Mouse (Mus musculus) MEL (cell line): ENCODE data around the gene Tmem203. TPM values are rescaled to one million over a fixed set of nuclear protein-coding genes. Genes with fewer than 3 reads are reported as not detected.

Experiments
- DNase-seq: peaks from one replicate; pipeline ENCODE4 v3.0.0; 2011; ENCODE audit warnings: low read depth, low spot score
- H3K27ac ChIP-seq: 2 replicates; pipeline ENCODE4 v1.5.1; 2012; ENCODE audit warnings: low read depth, mild to moderate bottlenecking, control low read depth, low read length, moderate library complexity; ENCODE audit not compliant: control insufficient read depth
- H3K27me3 ChIP-seq, 2 experiments: fragments of 150-350 bp in 1 of 2; sonication (generic) in 1 of 2; 2 replicates each; pipeline ENCODE4 v1.6.1; 2012; ENCODE audit warnings: low read length in 2 of 2, mild to moderate bottlenecking in 2 of 2, improper control_type of control experiment in 1 of 2, moderate library complexity in 1 of 2; ENCODE audit not compliant: insufficient read depth in 2 of 2, control insufficient read depth in 1 of 2
- H3K36me3 ChIP-seq, 2 experiments: 2 replicates each; pipeline ENCODE4 v1.6.1; 2012 to 2014; ENCODE audit warnings: low read length in 2 of 2, improper control_type of control experiment in 1 of 2, inconsistent platforms in 1 of 2, mild to moderate bottlenecking in 1 of 2; ENCODE audit not compliant: insufficient read depth in 2 of 2, control insufficient read depth in 1 of 2
- H3K4me1 ChIP-seq, 2 experiments: fragments of 150-350 bp in 1 of 2; sonication (generic) in 1 of 2; 2 replicates each; pipeline ENCODE4 v1.6.1; 2012; ENCODE audit warnings: low read length in 2 of 2, improper control_type of control experiment in 1 of 2, mild to moderate bottlenecking in 1 of 2; ENCODE audit not compliant: insufficient read depth in 2 of 2, control insufficient read depth in 1 of 2
- H3K4me3 ChIP-seq, 2 experiments: fragments of 150-350 bp in 1 of 2; sonication (generic) in 1 of 2; 2 replicates each; pipeline ENCODE4 v1.5.1; 2012; ENCODE audit warnings: low read depth in 2 of 2, low read length in 2 of 2, mild to moderate bottlenecking in 2 of 2, moderate library complexity in 2 of 2, control low read depth in 1 of 2, improper control_type of control experiment in 1 of 2; ENCODE audit not compliant: control insufficient read depth in 1 of 2, insufficient read depth in 1 of 2
- H3K79me2 ChIP-seq: 2 replicates; pipeline ENCODE4 v1.6.1; 2012; ENCODE audit warnings: mild to moderate bottlenecking, low read length, moderate library complexity; ENCODE audit not compliant: control insufficient read depth, poor library complexity, insufficient read depth
- H3K9ac ChIP-seq: 2 replicates; pipeline ENCODE4 v1.6.1; 2012; ENCODE audit warnings: low read depth, mild to moderate bottlenecking, control low read depth, low read length, moderate library complexity; ENCODE audit not compliant: control insufficient read depth, poor library complexity, severe bottlenecking
- H3K9me3 ChIP-seq: fragments of 150-350 bp; sonication (generic); replicated peaks from 2 replicates; pipeline ENCODE4 v1.6.1; 2012; ENCODE audit warnings: mild to moderate bottlenecking, low read length, improper control_type of control experiment, moderate library complexity; ENCODE audit not compliant: insufficient read depth
- BHLHE40 ChIP-seq: IDR thresholded peaks from 2 replicates; pipeline ENCODE4 v1.6.1; 2012; ENCODE audit warnings: low read depth, mild to moderate bottlenecking, inconsistent platforms, low read length, improper control_type of control experiment, borderline replicate concordance
- CHD1 ChIP-seq: IDR thresholded peaks from 2 replicates; pipeline ENCODE4 v1.6.1; 2012; ENCODE audit warnings: low read depth, mild to moderate bottlenecking, inconsistent platforms, low read length, improper control_type of control experiment
- ELF1 ChIP-seq: IDR thresholded peaks from 2 replicates; pipeline ENCODE4 v1.6.1; 2014; ENCODE audit warnings: low read depth, mild to moderate bottlenecking, inconsistent platforms, low read length, improper control_type of control experiment, moderate library complexity
- GABPA ChIP-seq: IDR thresholded peaks from 2 replicates; pipeline ENCODE4 v1.6.1; 2012; ENCODE audit warnings: low read depth, mild to moderate bottlenecking, inconsistent platforms, low read length, improper control_type of control experiment, moderate library complexity
- JUND ChIP-seq: IDR thresholded peaks from 2 replicates; pipeline ENCODE4 v1.6.1; 2011; ENCODE audit warnings: low read depth, mild to moderate bottlenecking, improper control_type of control experiment, low read length
- KAT2A ChIP-seq: conservative IDR thresholded peaks from 2 replicates; pipeline ENCODE4 v1.6.1; 2012; ENCODE audit warnings: low read depth, low read length, improper control_type of control experiment, inconsistent platforms
- MAZ ChIP-seq: IDR thresholded peaks from 2 replicates; pipeline ENCODE4 v1.6.1; 2012; ENCODE audit warnings: low read depth, mild to moderate bottlenecking, inconsistent platforms, low read length, improper control_type of control experiment
- MXI1 ChIP-seq: IDR thresholded peaks from 2 replicates; pipeline ENCODE4 v1.6.1; 2011; ENCODE audit warnings: mild to moderate bottlenecking, low read depth, low read length, improper control_type of control experiment
- MYB ChIP-seq: IDR thresholded peaks from 2 replicates; pipeline ENCODE4 v1.6.1; 2011; ENCODE audit warnings: mild to moderate bottlenecking, low read depth, low read length, improper control_type of control experiment
- MYC ChIP-seq: IDR thresholded peaks from 2 replicates; pipeline ENCODE4 v1.6.1; 2011; ENCODE audit warnings: low read depth, mild to moderate bottlenecking, low read length, improper control_type of control experiment, moderate library complexity
- NELFE ChIP-seq: IDR thresholded peaks from 2 replicates; pipeline ENCODE4 v1.6.1; 2011; ENCODE audit warnings: low read depth, low read length, improper control_type of control experiment
- POLR2A ChIP-seq, 2 experiments: IDR thresholded peaks; 2 replicates each; pipeline ENCODE4 v1.6.1; 2011 to 2012; ENCODE audit warnings: low read length in 2 of 2, mild to moderate bottlenecking in 2 of 2, control low read depth in 1 of 2, improper control_type of control experiment in 1 of 2, low read depth in 1 of 2, moderate library complexity in 1 of 2; ENCODE audit not compliant: control insufficient read depth in 1 of 2, insufficient read depth in 1 of 2, poor library complexity in 1 of 2
- POLR2AphosphoS2 ChIP-seq: IDR thresholded peaks from 2 replicates; pipeline ENCODE4 v1.6.1; 2011; ENCODE audit warnings: low read length, improper control_type of control experiment
- POLR2AphosphoS5 ChIP-seq: IDR thresholded peaks from 2 replicates; pipeline ENCODE4 v1.6.1; 2012; ENCODE audit warnings: low read depth, borderline replicate concordance, mild to moderate bottlenecking, inconsistent platforms, low read length, moderate library complexity, mixed read lengths
- SIN3A ChIP-seq: IDR thresholded peaks from 2 replicates; pipeline ENCODE4 v1.6.1; 2012; ENCODE audit warnings: low read length, improper control_type of control experiment, inconsistent platforms
- TBP ChIP-seq: IDR thresholded peaks from 2 replicates; pipeline ENCODE4 v1.8.0; 2011; ENCODE audit warnings: low read depth, low read length, improper control_type of control experiment
- TCF12 ChIP-seq: IDR thresholded peaks from 2 replicates; pipeline ENCODE4 v1.6.1; 2014; ENCODE audit warnings: low read depth, mild to moderate bottlenecking, inconsistent platforms, low read length, improper control_type of control experiment, moderate library complexity
- USF1 ChIP-seq: IDR thresholded peaks from 2 replicates; pipeline ENCODE4 v1.6.1; 2014; ENCODE audit warnings: low read depth, mild to moderate bottlenecking, inconsistent platforms, low read length, improper control_type of control experiment, moderate library complexity
- USF2 ChIP-seq, 2 experiments: IDR thresholded peaks; 2 replicates each; pipeline ENCODE4 v1.6.1; 2011 to 2012; ENCODE audit warnings: improper control_type of control experiment in 2 of 2, low read length in 2 of 2, borderline replicate concordance in 1 of 2, inconsistent platforms in 1 of 2, low read depth in 1 of 2, mild to moderate bottlenecking in 1 of 2; ENCODE audit not compliant: insufficient read depth in 1 of 2
- ZC3H11A ChIP-seq: IDR thresholded peaks from 2 replicates; pipeline ENCODE4 v1.6.1; 2012; ENCODE audit warnings: low read depth, mild to moderate bottlenecking, inconsistent platforms, low read length, improper control_type of control experiment
- ZMIZ1 ChIP-seq: IDR thresholded peaks from 2 replicates; pipeline ENCODE4 v1.6.1; 2012; ENCODE audit warnings: low read depth, mild to moderate bottlenecking, inconsistent platforms, low read length, improper control_type of control experiment, moderate library complexity
- ZNF384 ChIP-seq: IDR thresholded peaks from 2 replicates; pipeline ENCODE4 v1.6.1; 2012; ENCODE audit warnings: low read depth, mild to moderate bottlenecking, inconsistent platforms, low read length, improper control_type of control experiment
- polyA plus RNA-seq, 2 experiments: library from polyadenylated mRNA; stranded (reverse) in 1 of 2; unstranded in 1 of 2; fragments of >175 nt in 1 of 2; fragments of >200 nt in 1 of 2; gene quantifications; 2 replicates each; pipeline versions ENCODE4 v1.2.1 to v1.2.4; 2012; ENCODE audit warnings: low replicate concordance in 2 of 2, low read depth in 1 of 2; ENCODE audit not compliant: insufficient read length in 2 of 2, insufficient read depth in 1 of 2, missing spikeins in 1 of 2
- total RNA-seq: library from RNA; depleted of rRNA; stranded (reverse); fragments of 300-350 nt; gene quantifications from 2 replicates; pipeline ENCODE4 v1.2.3, GENCODE M21; 2012

Tmem203 gene
- total and polyA plus RNA-seq, 3 experiments: 8.4 to 17.0 TPM; not detected in 1

GRCm38 (mm10) chr2:25224766-25225752, 30.2 kb upstream of the Tmem203 start (continued):
- TF ChIP-seq KAT2A (no peak; the same call in 1 of the 2 replicates), SIN3A (peak; percentile 59; the same call in 1 of the 2 replicates), MAZ (peak; percentile 84; the same call in 1 of the 2 replicates), ZMIZ1 (peak; percentile 53; the same call in 1 of the 2 replicates), CHD1 (peak; percentile 77; the same call in 1 of the 2 replicates), MYC (no peak; the same call in 1 of the 2 replicates), ZC3H11A (no peak), TBP (no peak), POLR2A (IDR thresholded peaks at IDR 0.05; ENCODE audit: control insufficient read depth in 1 of 2, insufficient read depth in 1 of 2, low read depth in 1 of 2, low read length in 2 of 2, poor library complexity in 1 of 2) (no peak; a peak in 1 of 4 replicates), USF1 (0 out of 2 replicates have a peak, but pooled peaks have one; percentile 9), USF2 (IDR thresholded peaks at IDR 0.05; ENCODE audit: borderline replicate concordance in 1 of 2, insufficient read depth in 1 of 2, low read depth in 1 of 2, low read length in 2 of 2) (no peak)

GRCm38 (mm10) chr2:25225811-25226379, 29.3 kb upstream of the Tmem203 start:
- peak overlapping the region; percentile 99 for H3K9ac ChIP-seq
- TF ChIP-seq JUND (no peak), TCF12 (no peak), POLR2A (IDR thresholded peaks at IDR 0.05; ENCODE audit: control insufficient read depth in 1 of 2, insufficient read depth in 1 of 2, low read depth in 1 of 2, low read length in 2 of 2, poor library complexity in 1 of 2) (no peak), CHD1 (no peak), ELF1 (no peak), USF1 (no peak), USF2 (IDR thresholded peaks at IDR 0.05; ENCODE audit: borderline replicate concordance in 1 of 2, insufficient read depth in 1 of 2, low read depth in 1 of 2, low read length in 2 of 2) (no peak), NELFE (no peak), ZMIZ1 (no peak), POLR2AphosphoS5 (no peak), MYB (no peak), GABPA (no peak), POLR2AphosphoS2 (no peak), BHLHE40 (no peak), MXI1 (no peak), ZNF384 (no peak)
- peak overlapping the region; percentile 58 to 93 for H3K4me3 ChIP-seq
- H3K9me3 ChIP-seq: no peaks in the 10 kb centered on the region
- no peaks in the 10 kb centered on the region for H3K27me3 ChIP-seq
- peaks cover 17% of the 10 kb centered on the region for H3K79me2 ChIP-seq
- no peak for DNase-seq
- peak overlapping the region; percentile 100 for H3K27ac ChIP-seq
- peaks cover 6 to 18% of the 10 kb centered on the region in 2 experiments; a peak in 3 of 4 replicates for H3K4me1 ChIP-seq
- H3K36me3 ChIP-seq: peaks cover 6 to 8% of the 10 kb centered on the region in 2 experiments
